Mouse (Mus musculus) lung, embryonic 16.5 days (tissue): ENCODE data around the gene Ngf. TPM values are rescaled to one million over a fixed set of nuclear protein-coding genes. Genes with fewer than 3 reads are reported as not detected.

ENCODE experiments used
- ATAC-seq: fragments of 200-750 bp; cut with Nextera tagmentation; 2 replicates; pipeline ENCODE4 v1.8.0; 2017; ENCODE audit warnings: low read depth, mild to moderate bottlenecking, moderate library complexity
- H3K27ac ChIP-seq: fragments of 300-500 bp; sonication (generic); 2 replicates; pipeline ENCODE4 v1.5.1; 2014; ENCODE audit warnings: mild to moderate bottlenecking, control low read depth, low read length
- H3K27me3 ChIP-seq: fragments of 300-500 bp; sonication (generic); 2 replicates; pipeline ENCODE4 v1.6.1; 2014; ENCODE audit warnings: low read depth, low read length, mixed read lengths; ENCODE audit not compliant: control insufficient read depth, insufficient read depth
- H3K36me3 ChIP-seq: fragments of 300-500 bp; sonication (generic); 2 replicates; pipeline ENCODE4 v1.6.1; 2014; ENCODE audit warnings: low read length; ENCODE audit not compliant: control insufficient read depth, insufficient read depth
- H3K4me1 ChIP-seq: fragments of 300-500 bp; sonication (generic); replicated peaks from 2 replicates; pipeline ENCODE4 v1.6.1; 2014; ENCODE audit warnings: low read length, mixed read lengths; ENCODE audit not compliant: control insufficient read depth, insufficient read depth
- H3K4me2 ChIP-seq: fragments of 300-500 bp; sonication (generic); 2 replicates; pipeline ENCODE4 v1.6.1; 2014; ENCODE audit warnings: low read depth, low read length, control low read depth
- H3K4me3 ChIP-seq: fragments of 300-500 bp; sonication (generic); 2 replicates; pipeline ENCODE4 v1.5.1; 2014; ENCODE audit warnings: mild to moderate bottlenecking, low read length, control low read depth
- H3K9ac ChIP-seq: fragments of 300-500 bp; sonication (generic); 2 replicates; pipeline ENCODE4 v1.6.1; 2014; ENCODE audit warnings: low read length, control low read depth
- H3K9me3 ChIP-seq: fragments of 300-500 bp; sonication (generic); 2 replicates; pipeline ENCODE4 v1.6.1; 2016; ENCODE audit warnings: low read length; ENCODE audit not compliant: control insufficient read depth
- WGBS: fragments of 180-500 bp; shearing (Covaris S2); extraction: QIAGEN DNeasy Blood & Tissue Kit; methylation state at CpG from one replicate; pipeline ENCODE4 v1.1.7; 2014; 5-methylcytosine and 5-hydroxymethylcytosine counted together
- polyA plus RNA-seq: library from polyadenylated mRNA; unstranded; fragments of >200 nt; fragmentation: Nextera tagmentation; extraction: Ambion mirVana; gene quantifications from 2 replicates; pipeline ENCODE4 v1.2.1, GENCODE M21; 2015

The Ngf gene
- polyA plus RNA-seq, 1 experiment from 2014 or later = 1.3 TPM

DNA sequence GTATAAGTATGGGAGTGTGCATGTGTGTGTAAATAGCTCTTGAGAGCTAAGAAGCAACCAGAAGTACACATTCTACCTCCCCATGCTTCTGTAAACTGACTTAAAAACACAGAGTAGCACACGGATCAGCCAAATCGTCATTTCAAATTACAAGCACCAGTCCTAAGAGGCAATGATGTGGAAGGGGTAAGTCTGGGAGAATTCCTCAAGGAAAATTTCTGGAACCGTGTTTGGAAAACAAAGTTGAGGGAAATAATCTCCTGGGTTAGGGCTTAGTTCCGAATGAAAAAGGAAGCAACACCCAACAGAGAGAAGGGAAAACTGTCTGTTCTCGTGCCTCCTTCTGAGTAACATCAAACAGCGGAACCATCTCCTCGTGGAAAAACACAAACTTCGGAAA is 56.1 kb downstream of the Ngf start:
- no peaks in the 10 kb centered on the region for H3K9me3 ChIP-seq
- no peak overlapping the region for H3K27ac ChIP-seq
- H3K36me3 ChIP-seq = no peaks in the 10 kb centered on the region
- H3K4me2 ChIP-seq = 0 out of 2 replicates have a peak overlapping the region, but pooled peaks have one; percentile 34
- H3K9ac ChIP-seq = no peak overlapping the region
- ATAC-seq = no peak
- H3K27me3 ChIP-seq = no peaks in the 10 kb centered on the region
- H3K4me3 ChIP-seq = no peak overlapping the region
- H3K4me1 ChIP-seq = peaks cover 11% of the 10 kb centered on the region; the same call in 1 of the 2 replicates
- 56% methylated on average over 8 of the region's 8 CpGs for WGBS

DNA sequence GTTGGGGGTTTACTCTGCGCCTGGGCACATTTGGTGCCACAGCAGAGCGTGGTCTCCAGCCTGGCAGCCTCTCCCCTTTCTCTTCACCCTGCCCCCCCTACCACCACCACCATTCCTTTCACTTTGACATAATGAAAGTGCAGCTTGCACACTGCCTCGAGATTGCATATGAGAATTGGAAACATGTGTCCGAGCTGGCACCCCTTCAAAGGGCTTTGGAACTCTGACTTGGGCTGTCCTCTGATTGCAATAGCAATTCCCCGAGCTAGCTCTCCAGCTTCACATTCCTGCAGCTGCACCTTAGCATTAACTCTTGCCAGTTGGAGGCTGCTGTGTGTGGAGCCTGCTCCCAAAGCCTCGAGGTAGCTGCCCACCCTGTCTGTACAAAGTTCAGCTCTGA is 56.8 kb downstream of the Ngf start:
- Histone ChIP-seq H3K27ac (no peak overlapping the region), H3K4me3 (no peak overlapping the region), H3K4me2 (peak overlapping the region; percentile 34), H3K4me1 (peaks cover 11% of the 10 kb centered on the region; the same call in 1 of the 2 replicates), H3K27me3 (no peaks in the 10 kb centered on the region), H3K36me3 (no peaks in the 10 kb centered on the region), H3K9me3 (no peaks in the 10 kb centered on the region), H3K9ac (no peak overlapping the region)
- 33% methylated on average over 6 of the region's 6 CpGs for WGBS
- ATAC-seq = peak; percentile 38

GRCm38 (mm10) chr3:102534744-102535143 is 65.0 kb downstream of the Ngf start:
- WGBS = 74% methylated on average over 1 of the region's 1 CpGs

DNA sequence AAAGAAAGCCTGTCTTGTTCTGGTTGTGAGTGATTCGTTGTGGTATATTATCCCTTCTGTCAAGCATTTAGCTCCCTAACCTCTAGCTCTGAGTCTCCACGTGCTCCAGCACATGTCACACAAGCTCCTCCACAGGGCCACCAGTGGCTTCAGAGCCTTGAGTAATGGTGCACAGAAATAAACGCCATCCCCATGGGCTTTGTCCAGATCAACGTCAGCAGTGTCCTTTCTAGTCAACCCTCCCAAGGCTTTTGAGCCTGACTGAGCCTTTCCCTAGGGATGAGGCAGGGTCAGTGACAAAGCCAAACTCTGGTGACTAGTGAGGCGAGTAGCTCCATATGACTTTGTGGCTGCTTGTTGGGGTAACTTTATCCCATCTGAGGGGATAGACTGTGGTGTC is 73.9 kb downstream of the Ngf start:
- no peak overlapping the region for H3K9ac ChIP-seq
- no peaks in the 10 kb centered on the region for H3K4me1 ChIP-seq
- H3K27ac ChIP-seq = no peak overlapping the region
- no peak overlapping the region for H3K4me3 ChIP-seq
- H3K9me3 ChIP-seq = no peaks in the 10 kb centered on the region
- H3K27me3 ChIP-seq = no peaks in the 10 kb centered on the region
- ATAC-seq = no peak
- no peaks in the 10 kb centered on the region for H3K36me3 ChIP-seq
- no peak overlapping the region for H3K4me2 ChIP-seq
- WGBS = 78% methylated on average over 5 of the region's 5 CpGs

More at GRCm38 (mm10) chr3:102534744-102535143, 65.0 kb downstream of the Ngf start:
- Histone ChIP-seq H3K4me3 (no peak overlapping the region), H3K27me3 (no peaks in the 10 kb centered on the region), H3K9me3 (no peaks in the 10 kb centered on the region), H3K9ac (no peak overlapping the region), H3K36me3 (no peaks in the 10 kb centered on the region), H3K4me2 (no peak overlapping the region), H3K4me1 (no peaks in the 10 kb centered on the region), H3K27ac (no peak overlapping the region)
- no peak for ATAC-seq

GRCm38 (mm10) chr3:102547536-102547935 is 77.8 kb downstream of the Ngf start:
- H3K4me3 ChIP-seq = no peak overlapping the region
- no peaks in the 10 kb centered on the region for H3K4me1 ChIP-seq
- no peak overlapping the region for H3K4me2 ChIP-seq
- H3K9ac ChIP-seq = no peak overlapping the region
- no peaks in the 10 kb centered on the region for H3K9me3 ChIP-seq
- no peaks in the 10 kb centered on the region for H3K36me3 ChIP-seq
- no peaks in the 10 kb centered on the region for H3K27me3 ChIP-seq
- no peak for ATAC-seq
- no peak overlapping the region for H3K27ac ChIP-seq
- WGBS = 71% methylated on average over 5 of the region's 5 CpGs

DNA sequence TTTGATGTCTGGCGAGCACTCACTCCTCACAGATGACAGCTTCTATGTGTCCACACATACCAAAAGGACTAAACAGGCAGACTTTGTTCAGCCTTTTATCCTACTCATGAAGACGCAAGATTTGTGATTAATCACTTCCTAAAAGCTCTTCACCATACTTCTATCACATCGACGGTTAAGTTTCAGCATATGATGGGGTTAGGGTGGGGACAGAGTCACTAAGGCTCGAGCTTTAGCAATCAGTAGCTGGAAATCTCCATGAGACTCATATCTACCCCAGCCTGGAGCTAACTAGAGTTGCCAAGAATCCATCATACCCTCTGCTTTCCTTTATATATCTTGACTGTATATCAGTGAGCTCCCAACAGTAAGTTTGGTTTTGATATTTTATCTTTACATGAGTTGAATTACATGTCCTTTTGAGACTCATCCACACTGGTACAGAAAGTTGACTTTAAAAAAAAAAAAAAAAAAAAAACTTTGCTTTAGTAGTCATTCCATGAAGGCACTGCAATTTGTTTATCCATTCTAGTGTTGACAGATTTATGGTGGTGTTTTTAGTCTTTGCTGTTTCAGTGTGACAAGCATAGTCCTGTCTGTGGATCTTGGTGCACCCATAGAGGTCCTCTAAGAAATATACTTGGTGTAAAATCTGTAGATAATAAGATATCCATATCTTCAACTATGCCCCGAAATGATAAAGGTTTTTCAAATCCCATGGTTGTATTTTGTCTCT is 84.4 kb downstream of the Ngf start:
- Histone ChIP-seq H3K4me1 (peaks cover 11% of the 10 kb centered on the region), H3K9ac (no peak overlapping the region), H3K27ac (no peak overlapping the region), H3K4me2 (no peak overlapping the region), H3K36me3 (no peaks in the 10 kb centered on the region), H3K27me3 (no peaks in the 10 kb centered on the region), H3K4me3 (no peak overlapping the region), H3K9me3 (no peaks in the 10 kb centered on the region)
- peak; percentile 84 for ATAC-seq
- WGBS = 36% methylated on average over 6 of the region's 6 CpGs

DNA sequence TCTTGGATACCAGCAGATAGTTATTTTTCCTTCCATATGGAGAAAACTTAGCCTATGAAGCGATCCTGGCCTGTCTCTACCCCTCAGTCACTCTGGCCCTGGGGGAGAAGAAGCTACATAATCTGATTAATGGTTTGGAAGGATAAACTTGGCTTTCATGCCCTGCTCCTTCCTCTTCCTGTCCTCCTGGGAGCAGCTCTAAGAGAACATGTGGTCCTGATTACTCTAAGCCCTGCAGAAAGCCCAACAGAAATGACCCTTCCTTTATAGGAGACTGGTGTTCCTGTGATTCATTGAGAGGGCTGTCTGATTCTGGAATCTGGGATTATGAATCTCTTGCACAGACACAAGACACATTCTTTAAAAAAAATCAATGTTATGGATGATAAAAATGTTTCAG is 86.4 kb downstream of the Ngf start:
- H3K9ac ChIP-seq = no peak overlapping the region
- 50% methylated on average over 1 of the region's 1 CpGs for WGBS
- no peaks in the 10 kb centered on the region for H3K9me3 ChIP-seq
- H3K36me3 ChIP-seq = no peaks in the 10 kb centered on the region
- no peaks in the 10 kb centered on the region for H3K27me3 ChIP-seq
- H3K4me2 ChIP-seq = no peak overlapping the region
- no peak overlapping the region for H3K4me3 ChIP-seq
- ATAC-seq = peak; percentile 39; the same call in 1 of the 2 replicates
- H3K4me1 ChIP-seq = peaks cover 11% of the 10 kb centered on the region
- H3K27ac ChIP-seq = no peak overlapping the region

DNA sequence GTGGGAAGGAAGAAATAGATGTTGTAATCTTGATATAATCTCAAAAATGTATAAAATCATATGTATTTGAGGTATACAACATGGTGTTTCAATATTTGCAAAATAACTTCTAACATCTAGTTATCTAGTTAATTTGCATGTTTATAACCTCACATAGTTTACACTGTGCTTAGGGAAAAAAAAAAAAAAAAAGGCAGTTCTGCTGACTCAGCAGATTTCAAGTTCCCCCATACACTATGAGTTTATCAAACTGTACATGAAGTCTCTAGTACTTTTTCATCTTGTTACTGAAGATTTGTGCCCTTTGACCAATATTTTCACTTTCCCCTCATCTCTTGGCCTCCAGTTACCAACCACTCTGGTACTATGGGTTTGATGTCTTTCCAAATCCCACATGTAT is 86.9 kb downstream of the Ngf start:
- H3K27ac ChIP-seq = no peak overlapping the region
- ATAC-seq = no peak
- no peaks in the 10 kb centered on the region for H3K27me3 ChIP-seq
- no peak overlapping the region for H3K9ac ChIP-seq
- H3K4me1 ChIP-seq = peaks cover 11% of the 10 kb centered on the region
- no peaks in the 10 kb centered on the region for H3K9me3 ChIP-seq
- H3K4me2 ChIP-seq = no peak overlapping the region
- H3K4me3 ChIP-seq = no peak overlapping the region
- H3K36me3 ChIP-seq = no peaks in the 10 kb centered on the region
